Mouse (Mus musculus) activated CD4-positive, CD25-positive, alpha-beta regulatory T cell (primary cell): ENCODE data around the gene Gpr89. TPM values are rescaled to one million over a fixed set of nuclear protein-coding genes. Genes with fewer than 3 reads are reported as not detected.

Experiments used
- polyA plus RNA-seq, 2 experiments: library from polyadenylated mRNA; unstranded; fragments of 100-300 nt; shearing (Covaris generic); gene quantifications; one replicate each; pipeline ENCODE4 v1.2.1; 2017

The Gpr89 gene
- polyA plus RNA-seq = 10 to 100 TPM; 19.3 to 24.2 TPM

DNA sequence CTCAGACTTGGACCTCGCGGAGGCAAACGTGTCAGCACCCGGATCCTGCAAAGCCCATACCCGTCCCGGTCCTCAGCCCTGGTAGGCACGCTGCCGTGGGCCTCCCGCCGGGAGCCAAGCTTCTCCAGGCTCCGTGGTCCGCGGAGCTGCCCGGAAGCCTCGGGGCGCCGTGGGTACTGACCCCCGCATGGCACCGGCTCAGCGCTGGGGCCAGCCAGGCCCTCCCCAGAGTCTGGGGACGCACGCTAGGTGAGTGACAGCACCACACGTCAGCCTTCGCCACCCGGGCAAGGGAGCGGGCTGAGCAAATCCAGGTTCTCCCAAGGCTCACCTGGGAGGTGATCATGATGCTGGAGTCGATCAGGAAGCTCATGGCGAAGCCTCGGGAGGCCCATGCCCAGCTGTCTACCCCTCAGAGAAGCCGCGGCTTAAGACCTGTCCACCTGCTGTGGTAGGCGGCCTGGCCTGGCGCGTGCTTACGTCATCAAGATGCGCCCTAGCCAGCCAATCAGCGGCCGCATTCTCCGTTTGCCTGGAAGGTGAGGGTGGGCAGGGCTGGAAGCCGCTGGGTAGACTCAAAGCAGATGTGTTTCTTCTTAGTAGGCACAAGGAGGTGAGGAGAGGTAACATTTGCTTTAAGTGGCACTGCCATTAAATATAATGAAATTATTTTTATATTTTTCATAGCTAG, at the start of gene Gpr89:
TSS of gene Gpr89 (minus strand) at position 496 of the 691 bp plus-strand sequence.

DNA sequence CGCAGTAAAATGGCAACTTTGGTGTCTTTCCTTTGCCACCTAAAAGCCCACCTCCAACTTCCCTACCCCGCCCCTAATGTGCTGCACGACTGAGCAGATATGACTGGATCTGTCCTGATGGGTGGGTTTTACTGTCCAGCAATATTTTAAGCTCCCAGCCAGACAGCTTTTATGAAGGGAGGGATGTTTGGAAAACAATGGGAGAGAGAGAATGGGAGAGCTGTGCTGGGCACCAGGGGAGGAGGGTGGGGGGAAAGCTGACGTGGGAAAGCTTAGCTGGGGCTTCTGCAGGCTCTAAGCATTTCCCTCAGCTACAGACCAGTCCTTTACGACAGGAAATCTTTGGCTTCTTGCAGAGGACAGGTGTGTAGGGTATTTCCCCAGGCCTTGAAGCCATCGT, 20.8 kb upstream of the Gpr89 start, which contains the start of gene Gja8:
TSS of gene Gja8 (minus strand) at position 101 of the 400 bp plus-strand sequence.

DNA sequence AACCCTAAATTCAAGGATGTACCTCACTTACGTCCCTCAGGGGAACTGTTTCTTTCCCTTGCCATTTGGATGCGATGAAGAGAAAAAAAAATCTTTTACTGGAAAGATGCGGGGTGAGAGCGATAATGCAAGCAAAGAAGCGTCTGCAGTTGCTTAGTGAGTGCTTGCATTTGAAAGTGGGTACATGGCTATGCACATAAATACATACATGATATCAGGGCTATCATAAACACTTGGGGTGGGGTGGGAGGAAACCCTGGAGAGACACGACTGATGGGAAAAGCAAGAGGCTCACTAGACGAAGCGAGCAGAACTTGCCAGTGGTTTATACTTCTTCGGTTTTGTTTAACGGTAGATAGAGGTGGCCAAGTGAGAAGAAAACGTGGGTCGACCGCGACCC, 753 bp downstream of the Gpr89 start, which contains the start of gene Gja5:
TSS of gene Gja5 (plus strand) at position 301 of the 400 bp plus-strand sequence.

GRCm38 (mm10) chr3:96828984-96829383, 76.2 kb downstream of the Gpr89 start, which contains the start of the genes Pdzk1 and Cd160:
Pdzk1 (plus strand) TSS chr3:96829284.
Cd160 (minus strand) TSS chr3:96829351.

Other genes with a start within 250 kb of the Gpr89 start
- under 1 TPM in 1 of 2 experiments, not detected in 1; 0.64 TPM for gene Ankrd35, start 235.2 kb downstream of the Gpr89 start, polyA plus RNA-seq
- 10 to 100 TPM; 19.7 to 28.1 TPM for gene Pias3, start 209.0 kb downstream of the Gpr89 start, polyA plus RNA-seq
- gene Nudt17, start 196.8 kb downstream of the Gpr89 start, polyA plus RNA-seq = under 1 TPM; 0.55 to 0.71 TPM
- 10 to 100 TPM; 73.7 to 80.2 TPM for gene Polr3c, start 177.7 kb downstream of the Gpr89 start, polyA plus RNA-seq
- 100 to 1,000 TPM; 117 to 137 TPM for gene Rnf115, start 177.7 kb downstream of the Gpr89 start, polyA plus RNA-seq
- gene Pdzk1, start 76.1 kb downstream of the Gpr89 start, polyA plus RNA-seq = not detected
- 10 to 100 TPM in 1 of 2 experiments, 1 to 10 TPM in 1; 7.6 to 24.2 TPM for gene Cd160, start 76.0 kb downstream of the Gpr89 start, polyA plus RNA-seq
- gene Gja5, start 653 bp downstream of the Gpr89 start, polyA plus RNA-seq = under 1 TPM; 0.08 to 0.27 TPM
- gene Gja8, start 20.7 kb upstream of the Gpr89 start, polyA plus RNA-seq = not detected